Mouse (Mus musculus) ZHBTc4 (cell line): Measurements from ENCODE around the gene Rfesd.

Experiments used
- DNase-seq: peaks from one replicate; pipeline ENCODE4 v3.0.0-alpha.2; 2011; ENCODE audit warnings: low read depth, low spot score

The Rfesd gene

GRCm38 (mm10) chr13:75981901-75982300, 36.6 kb downstream of the Rfesd start:
- DNase-seq, result peak; percentile 24

GRCm38 (mm10) chr13:75976649-75977048, 41.9 kb downstream of the Rfesd start:
- DNase-seq, result no peak

GRCm38 (mm10) chr13:75976218-75976617, 42.3 kb downstream of the Rfesd start:
- DNase-seq, result no peak

- no peak for DNase-seq
Measured at GRCm38 (mm10) chr13:75975629-75976028, 42.9 kb downstream of the Rfesd start.

GRCm38 (mm10) chr13:75974481-75974880, 44.0 kb downstream of the Rfesd start:
- DNase-seq, result no peak

- no peak for DNase-seq
Measured at GRCm38 (mm10) chr13:75966850-75967249, 51.7 kb downstream of the Rfesd start, which contains the start of gene Spata9. Gene Spata9, plus strand, starts transcription at chr13:75967150.

GRCm38 (mm10) chr13:75955357-75955992, 63.0 kb downstream of the Rfesd start:
- no peak for DNase-seq
